Mouse (Mus musculus) yolk sac, embryonic 10.5 days (tissue): ENCODE data around the gene Gm13278.
A peak's percentile ranks its signal among the peaks of the same experiment; 100 is the strongest.
"Not testable (repeated sequence)": the region's sequence is repeated elsewhere in the genome, so short reads cannot be mapped to it uniquely, and the experiment has no call there.

ENCODE experiments used
- DNase-seq: peaks from one replicate; pipeline ENCODE4 v3.0.0-alpha.2; 2017; ENCODE audit warnings: low spot score

The Gm13278 gene

GRCm38 (mm10) chr4:88791250-88791649 is at the start of gene Gm13278:
Gene Gm13278, plus strand, starts transcription at chr4:88791550.
- not testable (repeated sequence) for DNase-seq

- no peak for DNase-seq
Observed at GRCm38 (mm10) chr4:88742771-88743371, 48.5 kb upstream of the Gm13278 start.

- DNase-seq, result no peak
Observed at GRCm38 (mm10) chr4:88744207-88744606, 47.1 kb upstream of the Gm13278 start.

GRCm38 (mm10) chr4:88749926-88750325 is 41.4 kb upstream of the Gm13278 start:
- no peak for DNase-seq

- not testable (repeated sequence) for DNase-seq
Observed at GRCm38 (mm10) chr4:88754818-88755340, 36.5 kb upstream of the Gm13278 start, which contains the start of gene Gm13271. Gene Gm13271, plus strand, starts transcription at chr4:88754868.

- peak; percentile 32 for DNase-seq
Observed at GRCm38 (mm10) chr4:88756581-88757513, 34.5 kb upstream of the Gm13278 start.

- peak; percentile 86 for DNase-seq
Observed at GRCm38 (mm10) chr4:88757628-88758031, 33.7 kb upstream of the Gm13278 start.

GRCm38 (mm10) chr4:88758751-88759150 is 32.6 kb upstream of the Gm13278 start:
- DNase-seq, result not testable (repeated sequence)

- not testable (repeated sequence) for DNase-seq
Observed at GRCm38 (mm10) chr4:88759610-88760268, 31.6 kb upstream of the Gm13278 start, which contains the start of gene Gm13283. Gene Gm13283, plus strand, starts transcription at chr4:88760119.

GRCm38 (mm10) chr4:88760431-88760830 is 30.9 kb upstream of the Gm13278 start:
- DNase-seq, result peak; percentile 64

GRCm38 (mm10) chr4:88761776-88762175 is 29.6 kb upstream of the Gm13278 start:
- not testable (repeated sequence) for DNase-seq

- DNase-seq, result not testable (repeated sequence)
Observed at GRCm38 (mm10) chr4:88762341-88762740, 29.0 kb upstream of the Gm13278 start.

- DNase-seq, result peak; percentile 74
Observed at GRCm38 (mm10) chr4:88763384-88764018, 27.8 kb upstream of the Gm13278 start.

- not testable (repeated sequence) for DNase-seq
Observed at GRCm38 (mm10) chr4:88773534-88773933, 17.8 kb upstream of the Gm13278 start, which contains the start of gene Gm13290. Gene Gm13290, plus strand, starts transcription at chr4:88773834.

GRCm38 (mm10) chr4:88776622-88777021 is 14.7 kb upstream of the Gm13278 start, which contains the start of gene Gm13289:
Gene Gm13289, plus strand, starts transcription at chr4:88776922.
- not testable (repeated sequence) for DNase-seq

- not testable (repeated sequence) for DNase-seq
Observed at GRCm38 (mm10) chr4:88779550-88779949, 11.8 kb upstream of the Gm13278 start, which contains the start of gene Gm13272. Gene Gm13272, plus strand, starts transcription at chr4:88779850.

GRCm38 (mm10) chr4:88780320-88780719 is 11.0 kb upstream of the Gm13278 start:
- DNase-seq, result not testable (repeated sequence)

- DNase-seq, result not testable (repeated sequence)
Observed at GRCm38 (mm10) chr4:88781831-88782230, 9.5 kb upstream of the Gm13278 start, which contains the start of gene Ifnz. Gene Ifnz, plus strand, starts transcription at chr4:88782131.

- DNase-seq, result not testable (repeated sequence)
Observed at GRCm38 (mm10) chr4:88782335-88782734, 9.0 kb upstream of the Gm13278 start.

GRCm38 (mm10) chr4:88785409-88785808 is 5.9 kb upstream of the Gm13278 start, which contains the start of gene Gm13276:
Gene Gm13276, plus strand, starts transcription at chr4:88785709.
- DNase-seq, result not testable (repeated sequence)

GRCm38 (mm10) chr4:88788402-88788801 is 2.9 kb upstream of the Gm13278 start, which contains the start of gene Gm13277:
Gene Gm13277, plus strand, starts transcription at chr4:88788632.
- DNase-seq, result not testable (repeated sequence)
